Mouse (Mus musculus): ENCODE results near the gene Sars. TPM values are rescaled to one million over a fixed set of nuclear protein-coding genes. Genes with fewer than 3 reads are reported as not detected.

The Sars gene
- polyA plus RNA-seq, 1 experiment from 2014 or later, result 119 TPM

- no peak for TF ChIP-seq CTCF (IDR thresholded peaks at IDR 0.05; ENCODE audit: low read depth)
- Histone ChIP-seq H3K36me3 (ENCODE audit: insufficient read depth) (peaks cover 16% of the 10 kb centered on the region; the same call in 1 of the 2 replicates), H3K27me3 (ENCODE audit: insufficient read depth, low read length) (peaks cover 17% of the 10 kb centered on the region; the same call in 1 of the 2 replicates), H3K27ac (ENCODE audit: low read depth) (no peak overlapping the region), H3K9me3 (ENCODE audit: low read depth, low read length) (peaks cover 19% of the 10 kb centered on the region; the same call in 1 of the 2 replicates), H3K4me2 (no peak overlapping the region), H3K9ac (no peak overlapping the region), H3K4me3 (ENCODE audit: low read depth, low read length) (no peak overlapping the region), H3K4me1 (ENCODE audit: insufficient read depth) (0 out of 2 replicates have a peak, but pooled peaks cover 6% of the 10 kb centered on the region)
- DNase-seq (no peak), ATAC-seq (ENCODE audit: insufficient read depth) (no peak)
- 95% methylated on average over 35 of the region's 35 CpGs for WGBS
These were observed 31.2 kb downstream of the Sars start for GRCm38 (mm10) chr3:108413634-108414360.

DNA sequence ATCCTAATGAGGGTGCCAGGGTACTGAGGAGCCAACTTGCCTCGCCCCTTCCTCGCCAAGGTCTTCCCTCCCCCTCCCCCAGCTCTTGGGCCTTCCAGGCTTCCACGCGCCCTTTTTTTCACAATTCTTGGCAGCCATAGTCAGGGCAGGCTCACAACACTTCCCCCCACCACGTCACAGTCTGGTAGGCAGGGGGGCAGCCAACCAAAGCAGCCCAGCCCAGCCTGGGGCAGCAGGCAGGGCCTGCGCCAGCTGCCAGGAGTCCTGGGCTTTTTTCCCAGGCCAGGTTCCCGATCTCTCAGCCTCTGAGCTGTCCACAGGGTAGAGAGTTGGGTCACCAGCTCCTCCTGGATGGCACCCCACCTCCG lies 33.3 kb downstream of the Sars start:
- Histone ChIP-seq H3K4me3 (ENCODE audit: low read depth, low read length) (no peak overlapping the region), H3K27me3 (ENCODE audit: insufficient read depth, low read length) (peaks cover 14% of the 10 kb centered on the region; the same call in 1 of the 2 replicates), H3K9me3 (ENCODE audit: low read depth, low read length) (peaks cover 19% of the 10 kb centered on the region; the same call in 1 of the 2 replicates), H3K27ac (ENCODE audit: low read depth) (peak overlapping the region; percentile 6; the same call in 1 of the 2 replicates), H3K9ac (peak overlapping the region; percentile 6; the same call in 1 of the 2 replicates), H3K4me2 (peak overlapping the region; percentile 38; the same call in 1 of the 2 replicates), H3K4me1 (ENCODE audit: insufficient read depth) (0 out of 2 replicates have a peak, but pooled peaks cover 6% of the 10 kb centered on the region), H3K36me3 (ENCODE audit: insufficient read depth) (peaks cover 16% of the 10 kb centered on the region; the same call in 1 of the 2 replicates)
- DNase-seq, result peak; percentile 39
- no peak for TF ChIP-seq CTCF (IDR thresholded peaks at IDR 0.05; ENCODE audit: low read depth)
- ATAC-seq (ENCODE audit: insufficient read depth), result no peak
- WGBS, result 61% methylated on average over 8 of the region's 8 CpGs

GRCm38 (mm10) chr3:108411026-108411753 lies 33.8 kb downstream of the Sars start:
- no peak for TF ChIP-seq CTCF (IDR thresholded peaks at IDR 0.05; ENCODE audit: low read depth)
- Histone ChIP-seq H3K4me3 (ENCODE audit: low read depth, low read length) (no peak overlapping the region), H3K4me2 (peak overlapping the region; percentile 38), H3K36me3 (ENCODE audit: insufficient read depth) (peaks cover 20% of the 10 kb centered on the region; the same call in 1 of the 2 replicates), H3K27ac (ENCODE audit: low read depth) (peak overlapping the region; percentile 12; the same call in 1 of the 2 replicates), H3K9me3 (ENCODE audit: low read depth, low read length) (peaks cover 19% of the 10 kb centered on the region; the same call in 1 of the 2 replicates), H3K9ac (0 out of 2 replicates have a peak overlapping the region, but pooled peaks have one; percentile 20), H3K4me1 (ENCODE audit: insufficient read depth) (0 out of 2 replicates have a peak, but pooled peaks cover 6% of the 10 kb centered on the region), H3K27me3 (ENCODE audit: insufficient read depth, low read length) (peaks cover 14% of the 10 kb centered on the region; the same call in 1 of the 2 replicates)
- WGBS, result 59% methylated on average over 5 of the region's 5 CpGs
- ATAC-seq (ENCODE audit: insufficient read depth) (no peak), DNase-seq (no peak)

DNA sequence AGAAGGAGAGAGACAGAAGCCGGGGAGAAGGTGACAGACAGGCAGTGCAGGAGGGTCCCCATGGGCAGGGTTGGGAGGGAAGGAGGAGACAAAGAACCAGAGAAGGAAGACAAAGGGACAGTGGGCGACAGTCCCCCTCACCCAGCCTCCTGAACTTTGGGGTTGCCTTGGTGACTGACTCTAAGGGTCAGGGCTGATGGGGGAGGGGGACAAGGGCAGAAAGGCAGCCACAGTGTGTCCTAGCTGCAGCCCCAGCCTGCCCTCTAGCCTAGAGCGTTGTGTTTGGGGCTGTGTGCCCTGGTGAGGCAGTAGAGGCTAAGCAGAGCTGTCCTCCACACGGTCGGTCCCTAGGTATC lies 34.7 kb downstream of the Sars start:
- H3K4me3 ChIP-seq (ENCODE audit: low read depth, low read length), result no peak overlapping the region
- H3K9me3 ChIP-seq (ENCODE audit: low read depth, low read length), result peaks cover 19% of the 10 kb centered on the region; the same call in 1 of the 2 replicates
- H3K9ac ChIP-seq, result 0 out of 2 replicates have a peak overlapping the region, but pooled peaks have one; percentile 4
- peaks cover 20% of the 10 kb centered on the region; the same call in 1 of the 2 replicates for H3K36me3 ChIP-seq (ENCODE audit: insufficient read depth)
- H3K27ac ChIP-seq (ENCODE audit: low read depth), result no peak overlapping the region
- 27% methylated on average over 5 of the region's 5 CpGs for WGBS
- peaks cover 11% of the 10 kb centered on the region; the same call in 1 of the 2 replicates for H3K27me3 ChIP-seq (ENCODE audit: insufficient read depth, low read length)
- ATAC-seq (ENCODE audit: insufficient read depth) (no peak), DNase-seq (no peak)
- H3K4me2 ChIP-seq, result peak overlapping the region; percentile 38
- no peak for TF ChIP-seq CTCF (IDR thresholded peaks at IDR 0.05; ENCODE audit: low read depth)
- 0 out of 2 replicates have a peak, but pooled peaks cover 6% of the 10 kb centered on the region for H3K4me1 ChIP-seq (ENCODE audit: insufficient read depth)

GRCm38 (mm10) chr3:108409656-108410358 lies 35.2 kb downstream of the Sars start:
- Histone ChIP-seq H3K4me1 (ENCODE audit: insufficient read depth) (0 out of 2 replicates have a peak, but pooled peaks cover 6% of the 10 kb centered on the region), H3K27ac (ENCODE audit: low read depth) (no peak overlapping the region), H3K4me2 (0 out of 2 replicates have a peak overlapping the region, but pooled peaks have one; percentile 1), H3K9me3 (ENCODE audit: low read depth, low read length) (peaks cover 19% of the 10 kb centered on the region; the same call in 1 of the 2 replicates), H3K9ac (no peak overlapping the region), H3K27me3 (ENCODE audit: insufficient read depth, low read length) (peaks cover 5% of the 10 kb centered on the region; the same call in 1 of the 2 replicates), H3K4me3 (ENCODE audit: low read depth, low read length) (no peak overlapping the region), H3K36me3 (ENCODE audit: insufficient read depth) (peaks cover 20% of the 10 kb centered on the region; the same call in 1 of the 2 replicates)
- no peak for DNase-seq
- ATAC-seq (ENCODE audit: insufficient read depth), result no peak
- no peak for TF ChIP-seq CTCF (IDR thresholded peaks at IDR 0.05; ENCODE audit: low read depth)
- WGBS, result 49% methylated on average over 8 of the region's 8 CpGs

- 82% methylated on average over 8 of the region's 8 CpGs for WGBS
- DNase-seq (no peak), ATAC-seq (ENCODE audit: insufficient read depth) (no peak)
- Histone ChIP-seq H3K4me1 (ENCODE audit: insufficient read depth) (0 out of 2 replicates have a peak, but pooled peaks cover 6% of the 10 kb centered on the region), H3K27ac (ENCODE audit: low read depth) (no peak overlapping the region), H3K27me3 (ENCODE audit: insufficient read depth, low read length) (no peaks in the 10 kb centered on the region), H3K9ac (no peak overlapping the region), H3K9me3 (ENCODE audit: low read depth, low read length) (peaks cover 9% of the 10 kb centered on the region; the same call in 1 of the 2 replicates), H3K4me2 (no peak overlapping the region), H3K4me3 (ENCODE audit: low read depth, low read length) (no peak overlapping the region), H3K36me3 (ENCODE audit: insufficient read depth) (peaks cover 15% of the 10 kb centered on the region; the same call in 1 of the 2 replicates)
- no peak for TF ChIP-seq CTCF (IDR thresholded peaks at IDR 0.05; ENCODE audit: low read depth)
These were observed 36.4 kb downstream of the Sars start for GRCm38 (mm10) chr3:108408517-108409008.

Measured in lung, embryonic 14.5 days (tissue).